Mouse (Mus musculus) spleen, postnatal 10 days (tissue): Measurements from ENCODE around the gene Vmn1r65.
"Not testable (repeated sequence)": the region's sequence is repeated elsewhere in the genome, so short reads cannot be mapped to it uniquely, and the experiment has no call there.

Experiments
- DNase-seq, 2 experiments: peaks; one replicate each; pipeline ENCODE4 v3.0.0; 2021 to 2022; ENCODE audit warnings: low spot score in 2 of 2

Vmn1r65 gene

GRCm38 (mm10) chr7:6010910-6011309 is at the start of gene Vmn1r65:
Gene Vmn1r65 (minus strand): TSS chr7:6011010.
- DNase-seq = no peak

- no peak for DNase-seq
Measured at GRCm38 (mm10) chr7:6044861-6045260, 34.1 kb upstream of the Vmn1r65 start, which contains the start of gene Nlrp4c. Gene Nlrp4c (plus strand): TSS chr7:6045161.

- not testable (repeated sequence) for DNase-seq
Measured at GRCm38 (mm10) chr7:5982426-5982825, 28.4 kb downstream of the Vmn1r65 start.

GRCm38 (mm10) chr7:5972546-5972945 is 38.3 kb downstream of the Vmn1r65 start:
- not testable (repeated sequence) for DNase-seq
